Mouse (Mus musculus): ENCODE results near the gene Pnma1. TPM values are rescaled to one million over a fixed set of nuclear protein-coding genes. Genes with fewer than 3 reads are reported as not detected.

Gene Pnma1
- polyA plus RNA-seq, 1 experiment, result 3.0 TPM

- Histone ChIP-seq H3K4me3 (ENCODE audit: insufficient read depth, low read length) (no peak overlapping the region), H3K4me1 (ENCODE audit: control insufficient read depth, insufficient read depth, low read length) (peaks cover 7% of the 10 kb centered on the region; the same call in 1 of the 2 replicates), H3K27ac (ENCODE audit: insufficient read depth, low read length) (peak overlapping the region; percentile 35; the same call in 1 of the 2 replicates)
- TF ChIP-seq POLR2A (IDR thresholded peaks at IDR 0.05; ENCODE audit: extremely low read depth, insufficient read depth, low read length), result no peak
- no peak for TF ChIP-seq CTCF (IDR thresholded peaks at IDR 0.05; ENCODE audit: extremely low read depth, insufficient read depth, low read length)
Observed at GRCm38 (mm10) chr12:84173309-84173915, 25.1 kb upstream of the Pnma1 start.

- Histone ChIP-seq H3K27ac (ENCODE audit: insufficient read depth, low read length) (no peak overlapping the region), H3K4me1 (ENCODE audit: control insufficient read depth, insufficient read depth, low read length) (peaks cover 7% of the 10 kb centered on the region; the same call in 1 of the 2 replicates), H3K4me3 (ENCODE audit: insufficient read depth, low read length) (no peak overlapping the region)
- no peak for TF ChIP-seq POLR2A (IDR thresholded peaks at IDR 0.05; ENCODE audit: extremely low read depth, insufficient read depth, low read length)
- no peak for TF ChIP-seq CTCF (IDR thresholded peaks at IDR 0.05; ENCODE audit: extremely low read depth, insufficient read depth, low read length)
Observed at GRCm38 (mm10) chr12:84172862-84173261, 24.6 kb upstream of the Pnma1 start.

DNA sequence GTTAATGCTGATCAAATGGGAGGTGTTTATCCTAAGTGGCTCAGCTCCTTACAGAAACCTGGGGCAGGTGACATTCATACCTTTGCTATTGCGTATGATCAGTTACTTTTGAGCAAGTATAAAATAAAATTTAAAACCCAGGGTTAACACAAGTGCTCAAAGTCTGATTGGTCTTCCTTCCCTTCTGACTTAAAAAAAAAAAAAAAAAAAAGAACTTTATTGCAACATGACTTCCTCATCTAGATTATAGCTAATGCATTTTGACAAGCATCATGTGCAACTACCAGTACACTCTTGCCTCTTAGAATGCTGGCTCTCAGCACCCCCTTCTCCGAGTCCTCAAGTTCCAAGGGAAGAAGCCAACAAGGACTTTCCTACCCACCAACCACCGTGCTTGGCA is 23.9 kb upstream of the Pnma1 start:
- Histone ChIP-seq H3K4me3 (ENCODE audit: insufficient read depth, low read length) (no peak overlapping the region), H3K27ac (ENCODE audit: insufficient read depth, low read length) (no peak overlapping the region), H3K4me1 (ENCODE audit: control insufficient read depth, insufficient read depth, low read length) (peaks cover 7% of the 10 kb centered on the region; the same call in 1 of the 2 replicates)
- TF ChIP-seq CTCF (IDR thresholded peaks at IDR 0.05; ENCODE audit: extremely low read depth, insufficient read depth, low read length), result no peak
- no peak for TF ChIP-seq POLR2A (IDR thresholded peaks at IDR 0.05; ENCODE audit: extremely low read depth, insufficient read depth, low read length)

DNA sequence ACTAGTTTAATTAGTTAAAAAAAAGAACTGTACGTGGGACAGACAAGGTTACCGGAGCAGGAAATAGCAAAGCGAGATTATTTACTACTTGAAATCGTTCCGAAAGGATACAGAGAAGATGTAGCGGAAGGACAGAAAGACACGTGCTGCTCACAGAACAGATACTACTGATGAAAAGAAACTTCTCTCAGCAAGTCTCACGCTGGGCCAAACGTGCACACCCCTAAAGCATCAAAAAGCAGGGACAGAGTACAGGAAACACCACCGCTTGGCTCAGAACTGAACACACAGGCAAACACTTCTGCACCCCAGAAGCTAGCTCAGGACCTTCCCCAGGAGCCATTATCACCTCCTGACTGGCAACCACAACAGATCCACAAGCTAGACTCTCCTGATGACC is 22.3 kb upstream of the Pnma1 start:
- no peak for TF ChIP-seq POLR2A (IDR thresholded peaks at IDR 0.05; ENCODE audit: extremely low read depth, insufficient read depth, low read length)
- no peak for TF ChIP-seq CTCF (IDR thresholded peaks at IDR 0.05; ENCODE audit: extremely low read depth, insufficient read depth, low read length)
- H3K4me1 ChIP-seq (ENCODE audit: control insufficient read depth, insufficient read depth, low read length), result peaks cover 3% of the 10 kb centered on the region; the same call in 1 of the 2 replicates
- H3K4me3 ChIP-seq (ENCODE audit: insufficient read depth, low read length), result no peak overlapping the region
- no peak overlapping the region for H3K27ac ChIP-seq (ENCODE audit: insufficient read depth, low read length)

DNA sequence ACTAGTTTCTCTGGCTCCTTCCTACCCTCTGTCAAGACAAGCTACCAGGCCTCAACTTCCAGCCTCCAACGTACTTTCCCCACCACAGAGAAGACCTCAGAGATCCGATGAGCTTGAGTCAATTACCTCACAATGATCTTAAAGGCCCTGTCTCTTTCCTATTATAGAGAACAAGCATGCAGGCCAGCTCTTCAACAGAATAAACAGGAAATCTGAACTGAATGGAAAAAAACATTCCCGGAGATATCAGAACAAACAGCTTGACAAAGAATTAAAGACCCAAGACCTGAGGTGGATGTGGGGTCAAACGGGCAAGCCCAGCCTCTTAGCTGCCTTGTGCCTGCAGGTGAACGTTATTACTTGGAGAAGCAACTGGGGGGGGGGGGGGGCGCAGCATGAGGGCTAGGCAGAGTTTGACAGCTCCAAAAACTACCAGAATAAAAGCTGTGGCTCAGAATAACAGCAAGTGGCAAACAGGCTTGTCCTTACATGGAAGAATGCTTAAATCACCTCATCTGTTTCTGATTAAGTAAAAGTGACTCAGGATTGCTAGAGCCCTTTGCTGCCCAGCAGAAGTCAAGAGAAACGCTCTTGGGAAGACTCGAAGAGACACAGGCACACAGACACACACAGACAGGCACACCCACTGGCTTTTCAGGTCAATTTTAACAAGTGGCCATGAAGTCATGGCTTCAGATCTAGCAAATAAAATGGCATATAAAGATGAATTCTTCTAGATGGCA is 17.5 kb upstream of the Pnma1 start:
- H3K4me3 ChIP-seq (ENCODE audit: insufficient read depth, low read length), result no peak overlapping the region
- no peaks in the 10 kb centered on the region for H3K4me1 ChIP-seq (ENCODE audit: control insufficient read depth, insufficient read depth, low read length)
- H3K27ac ChIP-seq (ENCODE audit: insufficient read depth, low read length), result no peak overlapping the region
- TF ChIP-seq POLR2A (IDR thresholded peaks at IDR 0.05; ENCODE audit: extremely low read depth, insufficient read depth, low read length), result no peak
- no peak for TF ChIP-seq CTCF (IDR thresholded peaks at IDR 0.05; ENCODE audit: extremely low read depth, insufficient read depth, low read length)

GRCm38 (mm10) chr12:84163586-84164110 is 15.4 kb upstream of the Pnma1 start:
- Histone ChIP-seq H3K27ac (ENCODE audit: insufficient read depth, low read length) (no peak overlapping the region), H3K4me3 (ENCODE audit: insufficient read depth, low read length) (no peak overlapping the region), H3K4me1 (ENCODE audit: control insufficient read depth, insufficient read depth, low read length) (no peaks in the 10 kb centered on the region)
- TF ChIP-seq CTCF (IDR thresholded peaks at IDR 0.05; ENCODE audit: extremely low read depth, insufficient read depth, low read length) (no peak), POLR2A (IDR thresholded peaks at IDR 0.05; ENCODE audit: extremely low read depth, insufficient read depth, low read length) (no peak)

DNA sequence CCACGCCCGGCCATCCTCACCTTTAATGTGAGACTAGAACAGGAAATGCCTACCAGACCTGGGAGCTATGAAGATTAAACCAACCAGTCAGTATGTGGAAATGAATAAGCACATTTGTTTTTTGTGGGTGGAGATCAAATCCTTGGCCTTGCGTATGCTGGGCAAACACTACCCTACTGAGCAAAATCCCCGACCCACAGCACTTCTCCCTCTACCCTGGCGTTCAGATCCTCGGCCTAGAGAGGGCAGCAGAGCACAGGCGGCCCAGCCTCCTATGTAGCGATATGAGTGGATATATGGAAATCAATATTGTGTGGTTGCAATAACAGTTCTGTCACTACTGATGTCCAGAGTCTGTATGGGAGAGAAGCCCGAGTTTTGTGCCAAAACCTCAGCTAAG is 14.8 kb upstream of the Pnma1 start:
- TF ChIP-seq CTCF (IDR thresholded peaks at IDR 0.05; ENCODE audit: extremely low read depth, insufficient read depth, low read length) (peak; percentile 55), POLR2A (IDR thresholded peaks at IDR 0.05; ENCODE audit: extremely low read depth, insufficient read depth, low read length) (no peak)
- Histone ChIP-seq H3K27ac (ENCODE audit: insufficient read depth, low read length) (no peak overlapping the region), H3K4me3 (ENCODE audit: insufficient read depth, low read length) (no peak overlapping the region), H3K4me1 (ENCODE audit: control insufficient read depth, insufficient read depth, low read length) (no peaks in the 10 kb centered on the region)

- H3K27ac ChIP-seq (ENCODE audit: insufficient read depth, low read length), result no peak overlapping the region
- no peaks in the 10 kb centered on the region for H3K4me1 ChIP-seq (ENCODE audit: control insufficient read depth, insufficient read depth, low read length)
- no peak overlapping the region for H3K4me3 ChIP-seq (ENCODE audit: insufficient read depth, low read length)
- TF ChIP-seq POLR2A (IDR thresholded peaks at IDR 0.05; ENCODE audit: extremely low read depth, insufficient read depth, low read length) (no peak), CTCF (IDR thresholded peaks at IDR 0.05; ENCODE audit: extremely low read depth, insufficient read depth, low read length) (peak; percentile 43)
Observed at GRCm38 (mm10) chr12:84161616-84162433, 13.5 kb upstream of the Pnma1 start.

DNA sequence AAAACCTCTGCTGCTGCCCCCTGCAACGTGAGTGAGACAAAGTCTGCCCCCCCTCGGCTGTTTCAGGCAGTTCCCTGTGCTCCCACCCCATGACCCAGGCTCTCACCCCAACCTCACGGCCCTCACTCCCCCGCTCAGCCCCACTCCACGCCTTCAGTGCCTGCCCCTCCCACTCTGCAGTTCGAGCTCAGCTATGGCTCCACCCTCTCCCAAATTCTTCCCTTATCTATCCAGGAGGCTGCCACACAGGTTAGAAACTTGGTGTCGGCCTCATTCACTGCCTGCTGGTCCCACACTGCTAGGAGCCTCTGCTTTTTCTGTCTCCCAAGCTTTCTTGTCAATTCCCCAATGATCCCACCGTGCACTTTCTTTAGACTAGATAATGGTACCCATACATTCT is 12.8 kb upstream of the Pnma1 start:
- no peak overlapping the region for H3K4me3 ChIP-seq (ENCODE audit: insufficient read depth, low read length)
- no peak overlapping the region for H3K27ac ChIP-seq (ENCODE audit: insufficient read depth, low read length)
- no peaks in the 10 kb centered on the region for H3K4me1 ChIP-seq (ENCODE audit: control insufficient read depth, insufficient read depth, low read length)
- TF ChIP-seq CTCF (IDR thresholded peaks at IDR 0.05; ENCODE audit: extremely low read depth, insufficient read depth, low read length), result no peak
- no peak for TF ChIP-seq POLR2A (IDR thresholded peaks at IDR 0.05; ENCODE audit: extremely low read depth, insufficient read depth, low read length)

Data from cortical plate, adult 2 months (tissue).